Mouse (Mus musculus): ENCODE data around the gene Smtnl1. TPM values are rescaled to one million over a fixed set of nuclear protein-coding genes. Genes with fewer than 3 reads are reported as not detected.

Smtnl1 gene
- total and polyA plus RNA-seq, 3 experiments, result 0.13 to 1.5 TPM; not detected in 1

- no peaks in the 10 kb centered on the region for H3K36me3 ChIP-seq (replicated peaks in 1 of 2; ENCODE audit: control insufficient read depth in 1 of 2, insufficient read depth in 1 of 2, low read length in 1 of 2)
- H3K9ac ChIP-seq (ENCODE audit: insufficient read depth, low read depth), result no peak overlapping the region
- no peak overlapping the region for H3K27ac ChIP-seq (ENCODE audit: insufficient read depth, low read depth)
- H3K4me2 ChIP-seq (ENCODE audit: insufficient read depth, low read depth, poor library complexity, severe bottlenecking), result no peak overlapping the region
- dilution Hi-C loops (cut with MboI; ENCODE audit: extremely low pct_ligation_motif_present, extremely low pct_unique_long_range_greater_than_20kb, low sequenced_read_pairs), result no loop called here
- no peak for DNase-seq (ENCODE audit: extremely low read depth)
- peaks cover 13% of the 10 kb centered on the region for H3K9me3 ChIP-seq (replicated peaks; ENCODE audit: low read length)
- in situ Hi-C loops (cut with MboI; ENCODE audit: low pct_ligation_motif_present, low pct_unique_long_range_greater_than_20kb, low sequenced_read_pairs), result no loop called here
- H3K4me3 ChIP-seq (replicated peaks in 1 of 3; ENCODE audit: low read depth in 2 of 3, low read length in 2 of 3, poor library complexity in 1 of 3), result no peak overlapping the region
- H3K27me3 ChIP-seq (replicated peaks), result no peaks in the 10 kb centered on the region
- no peak for TF ChIP-seq TBP (conservative IDR thresholded peaks at IDR 0.05; ENCODE audit: low read depth, low read length)
- H3K4me1 ChIP-seq (ENCODE audit: control insufficient read depth in 1 of 2, insufficient read depth in 2 of 2), result peaks cover 0 to 8% of the 10 kb centered on the region in 2 experiments; a peak in 2 of 4 replicates
- H3K79me2 ChIP-seq (replicated peaks; ENCODE audit: control insufficient read depth, extremely low read depth, insufficient read depth, poor library complexity, severe bottlenecking), result no peaks in the 10 kb centered on the region
Observed at GRCm38 (mm10) chr2:84793154-84793553, 29.3 kb downstream of the Smtnl1 start.

GRCm38 (mm10) chr2:84792516-84792915, 29.9 kb downstream of the Smtnl1 start:
- H3K4me1 ChIP-seq (ENCODE audit: control insufficient read depth in 1 of 2, insufficient read depth in 2 of 2), result peaks cover 0 to 9% of the 10 kb centered on the region in 2 experiments; a peak in 2 of 4 replicates
- H3K4me2 ChIP-seq (ENCODE audit: insufficient read depth, low read depth, poor library complexity, severe bottlenecking), result no peak overlapping the region
- TF ChIP-seq SMC3 (IDR thresholded peaks at IDR 0.05; ENCODE audit: low read depth, low read length), result no peak
- TF ChIP-seq POLR2AphosphoS2 (IDR thresholded peaks at IDR 0.05; ENCODE audit: low read depth, low read length), result no peak
- TF ChIP-seq MAX (IDR thresholded peaks at IDR 0.05; ENCODE audit: low read length), result no peak
- TF ChIP-seq GABPA (IDR thresholded peaks at IDR 0.05; ENCODE audit: insufficient replicate concordance, low read depth, low read length), result no peak
- TF ChIP-seq MAZ (IDR thresholded peaks at IDR 0.05; ENCODE audit: low read depth, low read length), result no peak
- TF ChIP-seq HCFC1 (IDR thresholded peaks at IDR 0.05; ENCODE audit: low read depth, low read length), result no peak
- TF ChIP-seq PAX5 (IDR thresholded peaks at IDR 0.05; ENCODE audit: low read length), result no peak
- TF ChIP-seq SIN3A (IDR thresholded peaks at IDR 0.05; ENCODE audit: low read length), result no peak
- TF ChIP-seq JUN (IDR thresholded peaks at IDR 0.05; ENCODE audit: insufficient read depth, low read depth, low read length), result no peak
- no peak for TF ChIP-seq CTCF (conservative IDR thresholded peaks at IDR 0.05 in 1 of 2, IDR thresholded peaks at IDR 0.05 in 1 of 2; ENCODE audit: low read depth in 2 of 2, low read length in 2 of 2)
- TF ChIP-seq ZC3H11A (IDR thresholded peaks at IDR 0.05; ENCODE audit: low read depth, low read length), result no peak
- no peak for TF ChIP-seq E2F4 (IDR thresholded peaks at IDR 0.05; ENCODE audit: insufficient replicate concordance, low read depth, low read length)
- TF ChIP-seq ZNF384 (IDR thresholded peaks at IDR 0.05; ENCODE audit: low read depth, low read length), result no peak
- no peak for TF ChIP-seq NELFE (IDR thresholded peaks at IDR 0.05; ENCODE audit: low read depth, low read length)
- no peak for TF ChIP-seq TBP (conservative IDR thresholded peaks at IDR 0.05; ENCODE audit: low read depth, low read length)
- no peak for TF ChIP-seq CHD1 (IDR thresholded peaks at IDR 0.05; ENCODE audit: low read depth, low read length)
- H3K9ac ChIP-seq (ENCODE audit: insufficient read depth, low read depth), result no peak overlapping the region
- in situ Hi-C loops (cut with MboI; ENCODE audit: low pct_ligation_motif_present, low pct_unique_long_range_greater_than_20kb, low sequenced_read_pairs), result no loop called here
- no peak for DNase-seq (ENCODE audit: extremely low read depth)
- H3K27me3 ChIP-seq (replicated peaks), result no peaks in the 10 kb centered on the region
- H3K36me3 ChIP-seq (replicated peaks in 1 of 2; ENCODE audit: control insufficient read depth in 1 of 2, insufficient read depth in 1 of 2, low read length in 1 of 2), result no peaks in the 10 kb centered on the region
- H3K79me2 ChIP-seq (replicated peaks; ENCODE audit: control insufficient read depth, extremely low read depth, insufficient read depth, poor library complexity, severe bottlenecking), result no peaks in the 10 kb centered on the region
- dilution Hi-C loops (cut with MboI; ENCODE audit: extremely low pct_ligation_motif_present, extremely low pct_unique_long_range_greater_than_20kb, low sequenced_read_pairs), result no loop called here
- H3K4me3 ChIP-seq (replicated peaks in 1 of 3; ENCODE audit: low read depth in 2 of 3, low read length in 2 of 3, poor library complexity in 1 of 3), result no peak overlapping the region
- H3K9me3 ChIP-seq (replicated peaks; ENCODE audit: low read length), result peaks cover 13% of the 10 kb centered on the region
- H3K27ac ChIP-seq (ENCODE audit: insufficient read depth, low read depth), result no peak overlapping the region

All from CH12.LX (cell line).